Mouse (Mus musculus) liver, embryonic 14.5 days (tissue): ENCODE data around the gene Gabrr2.

Experiments used
- CTCF ChIP-seq: IDR thresholded peaks from 2 replicates; pipeline ENCODE4 v1.5.1; 2016; ENCODE audit warnings: antibody characterized with exemption, low read depth, control low read depth
- EP300 ChIP-seq: IDR thresholded peaks from 2 replicates; pipeline ENCODE4 v1.6.1; 2016; ENCODE audit warnings: antibody characterized with exemption, low read depth

DNA sequence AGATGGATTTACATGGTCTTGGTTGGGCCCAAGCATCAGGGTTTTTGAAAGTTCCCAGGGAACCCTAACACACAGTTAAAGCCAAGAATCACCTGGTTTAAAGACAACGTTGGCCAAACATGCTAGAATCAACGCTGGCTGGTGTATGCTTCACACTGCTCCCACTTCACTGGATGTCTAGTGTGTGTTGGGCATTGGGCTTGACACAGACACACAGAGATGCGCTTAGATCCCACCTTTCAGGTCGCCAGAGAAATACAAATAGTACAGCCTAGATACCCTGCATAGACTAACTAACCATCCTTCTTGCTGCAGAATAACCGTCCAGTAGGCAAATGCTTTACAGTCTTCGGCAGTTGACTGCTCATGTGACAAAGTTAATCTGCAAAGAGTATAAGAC lies 7.5 kb downstream of the Gabrr2 start:
- TF ChIP-seq EP300 (no peak), CTCF (no peak)
